Mouse (Mus musculus): Measurements from ENCODE around the gene 1700123O20Rik.

Gene 1700123O20Rik

GRCm38 (mm10) chr14:54724049-54724448 lies 38.0 kb downstream of the 1700123O20Rik start:
- no peak for DNase-seq (ENCODE audit: low spot score)

GRCm38 (mm10) chr14:54727565-54727964 lies 41.5 kb downstream of the 1700123O20Rik start:
- DNase-seq (ENCODE audit: low spot score): no peak

GRCm38 (mm10) chr14:54728823-54729653 lies 43.0 kb downstream of the 1700123O20Rik start:
- no peak for DNase-seq (ENCODE audit: low spot score)

- no peak for DNase-seq (ENCODE audit: low spot score)
Measured at GRCm38 (mm10) chr14:54730305-54730704, 44.3 kb downstream of the 1700123O20Rik start.

GRCm38 (mm10) chr14:54732206-54732605 lies 46.2 kb downstream of the 1700123O20Rik start:
- no peak for DNase-seq (ENCODE audit: low spot score)

GRCm38 (mm10) chr14:54734004-54734403 lies 48.0 kb downstream of the 1700123O20Rik start:
- DNase-seq (ENCODE audit: low spot score): no peak

- no peak for DNase-seq (ENCODE audit: low spot score)
Measured at GRCm38 (mm10) chr14:54735221-54735620, 49.2 kb downstream of the 1700123O20Rik start.

- no peak for DNase-seq (ENCODE audit: low spot score)
Measured at GRCm38 (mm10) chr14:54736555-54737552, 50.8 kb downstream of the 1700123O20Rik start.

- no peak for DNase-seq (ENCODE audit: low spot score)
Measured at GRCm38 (mm10) chr14:54737634-54738033, 51.6 kb downstream of the 1700123O20Rik start.

Data from c-Kit-positive CD71-positive TER-119-positive erythroid progenitor cells, embryonic 14.5 days (primary cell).